Mouse (Mus musculus): ENCODE measurements at regions not wholly inside any gene's neighbourhood (a gene's known extent, or its start where the extent isn't known, plus 50 kb on each side); places are given as distances from the start of the nearest gene placed in this dataset.

GRCm38 (mm10) chr10:111900723-111901716 lies 71.4 kb upstream of the Krr1 start:
- intact Hi-C loops (cut with DNase I; ENCODE audit: low total_unique reads) = no loop called here
- no peak for DNase-seq

- intact Hi-C loops (cut with DNase I; ENCODE audit: low total_unique reads) = no loop called here
- DNase-seq = no peak
Measured at GRCm38 (mm10) chr10:111903956-111904355, 68.5 kb upstream of the Krr1 start.

DNA sequence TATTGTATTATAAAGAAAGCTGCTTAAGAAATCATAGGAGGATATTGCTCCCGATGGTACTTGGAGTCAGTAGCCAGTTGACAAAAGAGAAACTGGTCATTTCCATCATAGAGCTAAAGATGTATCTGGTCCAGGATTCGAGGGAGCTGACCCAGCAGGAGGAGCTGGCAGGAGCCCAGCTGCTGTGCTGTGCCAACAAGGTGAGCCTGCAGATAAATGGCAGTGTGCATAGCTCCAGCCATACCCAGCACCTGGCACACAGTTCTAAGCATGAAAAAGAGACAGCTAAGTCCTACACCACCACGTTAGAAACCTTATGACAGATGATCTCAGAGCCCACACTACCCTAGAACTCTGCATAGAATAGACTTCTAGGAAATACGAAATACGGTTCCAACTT lies 64.6 kb upstream of the Krr1 start:
- intact Hi-C loops (cut with DNase I; ENCODE audit: low total_unique reads) = no loop called here

DNA sequence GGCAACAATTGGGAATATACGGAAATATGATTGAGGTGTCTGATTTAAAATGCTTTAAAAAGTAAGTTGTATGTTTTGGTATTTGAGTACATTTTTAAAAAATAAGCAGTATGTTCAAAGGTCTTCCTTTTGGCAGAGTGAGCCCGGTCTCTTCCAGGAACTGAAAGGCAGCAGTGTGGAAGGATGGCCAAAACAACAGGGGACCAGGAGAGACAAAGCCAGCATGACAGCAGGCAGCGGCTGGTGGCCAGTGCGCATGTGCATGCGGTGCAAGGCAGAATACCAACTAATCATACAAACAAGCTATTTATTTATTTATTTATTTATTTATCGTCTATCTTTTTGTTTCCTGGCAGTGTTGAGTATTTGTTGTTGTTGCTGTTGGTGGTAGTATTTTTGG lies 59.9 kb upstream of the Krr1 start:
- peak; percentile 21 for DNase-seq

More for the DNA sequence above, 64.6 kb upstream of the Krr1 start:
- no peak for DNase-seq

GRCm38 (mm10) chr10:111913066-111913785 lies 59.2 kb upstream of the Krr1 start:
- intact Hi-C loops (cut with DNase I; ENCODE audit: low total_unique reads) = no loop called here

More for the DNA sequence above, 59.9 kb upstream of the Krr1 start:
- intact Hi-C loops (cut with DNase I; ENCODE audit: low total_unique reads) = no loop called here

GRCm38 (mm10) chr10:111914231-111914630 lies 58.2 kb upstream of the Krr1 start:
- intact Hi-C loops (cut with DNase I; ENCODE audit: low total_unique reads) = no loop called here
- no peak for DNase-seq

More at GRCm38 (mm10) chr10:111913066-111913785, 59.2 kb upstream of the Krr1 start:
- DNase-seq = no peak

GRCm38 (mm10) chr10:111918071-111918507 lies 54.4 kb upstream of the Krr1 start:
- intact Hi-C loops (cut with DNase I; ENCODE audit: low total_unique reads) = no loop called here
- no peak for DNase-seq

DNA sequence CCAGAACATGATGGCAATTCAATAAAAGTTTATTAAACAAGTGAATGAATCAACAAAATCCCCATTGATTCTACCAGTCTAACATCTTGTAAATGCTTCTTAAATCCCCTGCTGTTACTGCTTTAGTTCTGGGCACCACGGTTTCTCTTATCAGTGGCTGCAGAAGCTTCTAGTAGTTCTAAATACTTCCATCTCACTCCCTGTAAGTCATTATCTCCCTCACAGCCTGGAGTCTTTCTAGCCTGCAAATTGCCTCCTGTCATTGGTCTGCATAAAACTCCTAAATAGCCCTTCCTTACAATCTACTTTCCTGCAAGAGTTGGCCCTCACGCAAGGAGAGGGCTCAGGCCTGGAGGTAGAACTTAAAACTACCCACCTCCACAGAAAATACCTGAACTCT lies 53.0 kb upstream of the Krr1 start:
- intact Hi-C loops (cut with DNase I; ENCODE audit: low total_unique reads) = no loop called here
- DNase-seq = no peak

DNA sequence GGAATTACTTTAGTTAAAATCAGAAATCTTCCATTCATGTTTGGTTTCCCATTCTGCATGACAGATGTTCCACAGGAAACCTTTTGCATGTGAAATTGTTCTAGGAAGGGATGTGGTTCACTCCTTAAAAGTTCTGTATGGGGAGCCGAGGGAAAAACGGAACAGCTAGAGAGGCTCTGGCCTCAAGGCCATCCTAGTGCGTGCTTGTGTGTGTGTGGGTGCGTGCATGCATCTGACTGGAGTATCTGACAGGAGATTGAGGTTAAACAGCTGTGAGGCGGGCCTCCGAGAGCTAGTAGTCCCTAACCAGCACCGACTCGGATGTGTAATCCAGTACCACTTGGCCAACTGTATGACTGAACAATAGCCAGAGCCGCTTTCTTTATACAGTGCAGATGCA lies 51.0 kb upstream of the Krr1 start:
- intact Hi-C loops (cut with DNase I; ENCODE audit: low total_unique reads) = no loop called here
- no peak for DNase-seq

Measured in gastrocnemius, postnatal 14 days (tissue).